Mouse (Mus musculus) CD4-positive, CD25-positive, alpha-beta regulatory T cell, adult 2 months (primary cell): ENCODE measurements around the gene Atp5l.
"Not testable (repeated sequence)": the region's sequence is repeated elsewhere in the genome, so short reads cannot be mapped to it uniquely, and the experiment has no call there.

Experiments
- DNase-seq: peaks from one replicate; pipeline ENCODE4 v3.0.0-alpha.2; 2012; ENCODE audit warnings: low read depth, low spot score

Atp5l gene

GRCm38 (mm10) chr9:44920374-44921122 is at the start of gene Atp5l:
Gene Atp5l, minus strand, starts transcription at chr9:44920742.
- DNase-seq = peak; percentile 93

- peak; percentile 65 for DNase-seq
Measured at GRCm38 (mm10) chr9:44969450-44969849, 48.9 kb upstream of the Atp5l start.

GRCm38 (mm10) chr9:44967763-44968162 is 47.2 kb upstream of the Atp5l start:
- DNase-seq = not testable (repeated sequence)

- DNase-seq = peak; percentile 90
Measured at GRCm38 (mm10) chr9:44966815-44967242, 46.3 kb upstream of the Atp5l start.

GRCm38 (mm10) chr9:44965833-44966466 is 45.4 kb upstream of the Atp5l start:
- no peak for DNase-seq

GRCm38 (mm10) chr9:44965126-44965832 is 44.7 kb upstream of the Atp5l start, which contains the start of gene Ube4a:
Gene Ube4a, minus strand, starts transcription at chr9:44965600.
- DNase-seq = peak; percentile 100

- peak; percentile 65 for DNase-seq
Measured at GRCm38 (mm10) chr9:44954432-44954831, 33.9 kb upstream of the Atp5l start.

GRCm38 (mm10) chr9:44947836-44948235 is 27.3 kb upstream of the Atp5l start:
- DNase-seq = no peak

GRCm38 (mm10) chr9:44946185-44946695 is 25.7 kb upstream of the Atp5l start:
- DNase-seq = no peak

- DNase-seq = no peak
Measured at GRCm38 (mm10) chr9:44942421-44942820, 21.9 kb upstream of the Atp5l start.

- no peak for DNase-seq
Measured at GRCm38 (mm10) chr9:44941756-44942155, 21.2 kb upstream of the Atp5l start.

GRCm38 (mm10) chr9:44921543-44921942 is 1.0 kb upstream of the Atp5l start:
- peak; percentile 8 for DNase-seq

- no peak for DNase-seq
Measured at GRCm38 (mm10) chr9:44921123-44921468, 554 bp upstream of the Atp5l start.

- DNase-seq = no peak
Measured at GRCm38 (mm10) chr9:44919606-44920005, 936 bp downstream of the Atp5l start.

- DNase-seq = peak; percentile 84
Measured at GRCm38 (mm10) chr9:44916196-44916595, 4.3 kb downstream of the Atp5l start.

- no peak for DNase-seq
Measured at GRCm38 (mm10) chr9:44914706-44915105, 5.8 kb downstream of the Atp5l start.

- no peak for DNase-seq
Measured at GRCm38 (mm10) chr9:44911365-44911764, 9.2 kb downstream of the Atp5l start.

GRCm38 (mm10) chr9:44905620-44906019 is 14.9 kb downstream of the Atp5l start:
- no peak for DNase-seq

GRCm38 (mm10) chr9:44904964-44905363 is 15.6 kb downstream of the Atp5l start:
- DNase-seq = no peak

GRCm38 (mm10) chr9:44903856-44904255 is 16.7 kb downstream of the Atp5l start:
- no peak for DNase-seq

GRCm38 (mm10) chr9:44900402-44900801 is 20.1 kb downstream of the Atp5l start:
- DNase-seq = peak; percentile 48

- no peak for DNase-seq
Measured at GRCm38 (mm10) chr9:44899716-44900115, 20.8 kb downstream of the Atp5l start.
